Mouse (Mus musculus): Measurements from ENCODE around the gene Clgn. TPM values are rescaled to one million over a fixed set of nuclear protein-coding genes. Genes with fewer than 3 reads are reported as not detected.

Gene Clgn
- polyA plus RNA-seq (2015; fragmentation: Illumina TruSeq; extraction: RNeasy Lipid Tissue Mini Kit (QIAGEN cat#74804); ENCODE audit: insufficient read depth, low read depth, low replicate concordance) = not detected

DNA sequence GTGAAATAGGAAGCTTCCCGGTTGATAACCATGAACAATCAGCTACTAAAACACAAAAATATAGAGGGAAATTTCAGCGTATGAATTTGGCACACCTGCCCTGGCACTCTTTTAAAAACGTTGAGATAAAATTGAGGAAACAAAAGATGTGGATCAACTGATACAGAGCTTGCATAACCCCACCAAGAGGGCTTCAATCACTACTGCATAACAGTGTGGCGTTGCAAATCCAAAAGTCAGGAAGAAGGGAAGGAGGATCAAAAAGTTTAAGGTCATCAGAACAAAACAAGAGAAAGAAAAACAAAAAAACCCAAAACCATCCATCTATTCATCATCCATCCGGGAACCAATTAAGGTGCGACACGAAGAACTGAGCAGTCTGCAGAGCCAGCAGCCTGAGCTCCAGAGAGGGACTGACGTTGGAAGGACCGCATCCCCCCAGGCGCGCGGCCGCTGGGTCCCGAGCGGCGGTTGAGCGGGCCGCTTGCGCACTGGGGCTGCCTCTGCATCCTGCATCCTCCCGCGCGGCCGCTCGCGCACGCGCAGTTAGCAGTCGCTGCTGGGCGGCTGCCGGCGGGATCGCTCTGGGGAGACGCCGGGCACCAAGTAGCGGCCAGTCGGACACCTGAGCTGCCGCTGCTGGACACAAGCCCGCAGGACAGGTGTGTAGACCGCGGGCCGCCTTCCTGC lies at the start of gene Clgn:
Gene Clgn (plus strand): TSS at position 552 of the 690 bp plus-strand sequence.

DNA sequence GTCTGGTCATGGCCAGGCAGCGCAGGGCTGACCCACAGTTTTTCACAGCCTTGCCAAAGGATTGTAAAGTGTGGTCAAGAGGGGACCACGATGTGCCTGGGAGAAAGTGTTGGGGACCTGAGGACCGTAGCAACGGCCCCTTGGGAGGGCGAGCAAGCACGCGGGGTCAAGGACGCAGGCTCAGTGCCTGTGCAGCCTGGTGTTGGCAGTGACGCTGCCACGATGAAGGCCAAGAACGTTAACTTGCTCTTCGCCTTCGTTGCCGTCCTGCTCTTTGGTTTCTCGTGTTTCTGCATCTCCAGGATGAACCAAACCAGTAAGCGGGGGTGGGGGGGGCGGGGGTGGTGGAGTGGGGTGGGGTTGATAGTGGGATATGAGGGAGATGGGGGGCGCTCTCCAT lies 41.4 kb upstream of the Clgn start, which contains the start of gene Mgat4d:
Gene Mgat4d (plus strand): TSS at position 209 of the 400 bp plus-strand sequence.

GRCm38 (mm10) chr8:83458222-83458621 lies 68.6 kb downstream of the Clgn start, which contains the start of gene Scoc:
Scoc (minus strand) TSS chr8:83458391.

Other genes starting within 250 kb of the Clgn start
- 2.1 TPM for gene Tbc1d9, start 224.5 kb upstream of the Clgn start, polyA plus RNA-seq (2015; fragmentation: Illumina TruSeq; extraction: RNeasy Lipid Tissue Mini Kit (QIAGEN cat#74804); ENCODE audit: insufficient read depth, low read depth, low replicate concordance)
- gene Gm10645, start 223.7 kb upstream of the Clgn start, polyA plus RNA-seq (2015; fragmentation: Illumina TruSeq; extraction: RNeasy Lipid Tissue Mini Kit (QIAGEN cat#74804); ENCODE audit: insufficient read depth, low read depth, low replicate concordance) = not detected
- not detected for gene Ucp1, start 99.5 kb upstream of the Clgn start, polyA plus RNA-seq (2015; fragmentation: Illumina TruSeq; extraction: RNeasy Lipid Tissue Mini Kit (QIAGEN cat#74804); ENCODE audit: insufficient read depth, low read depth, low replicate concordance)
- gene Elmod2, start 57.4 kb upstream of the Clgn start, polyA plus RNA-seq (2015; fragmentation: Illumina TruSeq; extraction: RNeasy Lipid Tissue Mini Kit (QIAGEN cat#74804); ENCODE audit: insufficient read depth, low read depth, low replicate concordance) = 3.3 TPM
- not detected for gene Mgat4d, start 41.4 kb upstream of the Clgn start, polyA plus RNA-seq (2015; fragmentation: Illumina TruSeq; extraction: RNeasy Lipid Tissue Mini Kit (QIAGEN cat#74804); ENCODE audit: insufficient read depth, low read depth, low replicate concordance)
- 17.8 TPM for gene Scoc, start 68.5 kb downstream of the Clgn start, polyA plus RNA-seq (2015; fragmentation: Illumina TruSeq; extraction: RNeasy Lipid Tissue Mini Kit (QIAGEN cat#74804); ENCODE audit: insufficient read depth, low read depth, low replicate concordance)
- not detected for gene Olfr370, start 145.9 kb downstream of the Clgn start, polyA plus RNA-seq (2015; fragmentation: Illumina TruSeq; extraction: RNeasy Lipid Tissue Mini Kit (QIAGEN cat#74804); ENCODE audit: insufficient read depth, low read depth, low replicate concordance)
- gene Ndufb7, start 176.8 kb downstream of the Clgn start, polyA plus RNA-seq (2015; fragmentation: Illumina TruSeq; extraction: RNeasy Lipid Tissue Mini Kit (QIAGEN cat#74804); ENCODE audit: insufficient read depth, low read depth, low replicate concordance) = 74.6 TPM
- gene Tecr, start 218.1 kb downstream of the Clgn start, polyA plus RNA-seq (2015; fragmentation: Illumina TruSeq; extraction: RNeasy Lipid Tissue Mini Kit (QIAGEN cat#74804); ENCODE audit: insufficient read depth, low read depth, low replicate concordance) = 77.7 TPM
- 7.8 TPM for gene Dnajb1, start 218.3 kb downstream of the Clgn start, polyA plus RNA-seq (2015; fragmentation: Illumina TruSeq; extraction: RNeasy Lipid Tissue Mini Kit (QIAGEN cat#74804); ENCODE audit: insufficient read depth, low read depth, low replicate concordance)

Data from pancreas, adult 10 weeks (tissue).